Mouse (Mus musculus) CH12.LX (cell line): Measurements from ENCODE around the gene Hyal3.

Experiments
- BHLHE40 ChIP-seq: IDR thresholded peaks from 2 replicates; pipeline ENCODE4 v1.6.1; 2011; ENCODE audit warnings: mild to moderate bottlenecking, low read depth, low read length, improper control_type of control experiment
- CTCF ChIP-seq, 2 experiments: IDR thresholded peaks in 1 of 2; conservative IDR thresholded peaks in 1 of 2; 2 replicates each; pipeline ENCODE4 v1.5.1; 2011 to 2012; ENCODE audit warnings: low read depth in 2 of 2, low read length in 2 of 2, improper control_type of control experiment in 1 of 2, inconsistent platforms in 1 of 2, mild to moderate bottlenecking in 1 of 2, moderate library complexity in 1 of 2
- ELF1 ChIP-seq: IDR thresholded peaks from 2 replicates; pipeline ENCODE4 v1.6.1; 2014; ENCODE audit warnings: low read depth, mild to moderate bottlenecking, inconsistent platforms, low read length, improper control_type of control experiment
- HCFC1 ChIP-seq: IDR thresholded peaks from 2 replicates; pipeline ENCODE4 v1.6.1; 2012; ENCODE audit warnings: low read depth, mild to moderate bottlenecking, inconsistent platforms, low read length, improper control_type of control experiment
- MAFK ChIP-seq: IDR thresholded peaks from 2 replicates; pipeline ENCODE4 v1.6.1; 2011; ENCODE audit warnings: low read length, improper control_type of control experiment; ENCODE audit not compliant: insufficient replicate concordance
- MEF2A ChIP-seq: IDR thresholded peaks from 2 replicates; pipeline ENCODE4 v1.6.1; 2014; ENCODE audit warnings: low read depth, mild to moderate bottlenecking, inconsistent platforms, low read length, improper control_type of control experiment, borderline replicate concordance
- POLR2A ChIP-seq: IDR thresholded peaks from 2 replicates; pipeline ENCODE4 v1.6.1; 2011; ENCODE audit warnings: low read depth, mild to moderate bottlenecking, improper control_type of control experiment, low read length
- UBTF ChIP-seq: IDR thresholded peaks from 2 replicates; pipeline ENCODE4 v1.6.1; 2012; ENCODE audit warnings: low read depth, mild to moderate bottlenecking, inconsistent platforms, low read length, improper control_type of control experiment, moderate library complexity
- ZMIZ1 ChIP-seq: IDR thresholded peaks from 2 replicates; pipeline ENCODE4 v1.6.1; 2012; ENCODE audit warnings: low read depth, mild to moderate bottlenecking, inconsistent platforms, low read length, improper control_type of control experiment

DNA sequence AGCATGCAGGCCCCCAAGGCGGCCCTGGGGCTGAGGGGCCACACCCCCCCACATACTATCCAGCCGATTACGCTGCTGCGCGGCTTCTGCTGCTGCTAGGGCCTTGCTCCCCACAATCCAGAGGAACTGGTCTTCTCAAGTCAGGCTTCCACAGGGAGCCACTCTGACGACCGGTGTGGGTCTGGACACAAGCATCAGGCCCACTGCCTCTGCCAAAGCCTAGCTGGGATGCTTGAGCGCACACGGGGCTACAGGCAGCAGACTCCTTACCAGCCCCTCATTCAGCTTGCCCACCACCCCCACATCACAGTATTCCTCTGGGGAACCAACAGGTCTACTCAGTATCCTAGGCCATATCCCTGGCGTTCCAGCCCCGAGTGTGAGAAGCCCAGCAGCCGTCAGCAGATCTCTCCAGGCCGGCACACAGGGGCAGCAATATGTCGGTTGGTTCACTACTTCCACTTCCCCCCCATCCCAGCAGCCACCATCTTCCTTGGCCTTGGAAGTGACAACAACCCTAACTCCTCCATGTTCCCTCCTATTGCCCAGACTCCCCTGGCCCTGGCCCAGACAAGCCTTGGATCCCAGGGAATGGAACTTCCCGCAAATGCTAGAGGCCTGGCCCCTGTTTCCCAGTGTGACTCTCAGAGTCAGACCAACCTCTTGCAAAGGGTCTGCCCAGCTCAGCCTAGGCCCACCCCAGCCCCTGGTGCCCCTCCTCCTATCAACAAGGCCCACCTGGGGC is 53.2 kb downstream of the Hyal3 start:
- TF ChIP-seq UBTF = no peak; the same call in 1 of the 2 replicates
- TF ChIP-seq CTCF (conservative IDR thresholded peaks at IDR 0.05 in 1 of 2, IDR thresholded peaks at IDR 0.05 in 1 of 2; ENCODE audit: low read depth in 2 of 2, low read length in 2 of 2) = no peak
- TF ChIP-seq POLR2A = no peak
- TF ChIP-seq HCFC1 = no peak
- TF ChIP-seq MEF2A = no peak
- TF ChIP-seq MAFK = no peak
- no peak for TF ChIP-seq ELF1
- TF ChIP-seq BHLHE40 = no peak
- no peak for TF ChIP-seq ZMIZ1
